Mouse (Mus musculus) intestine, embryonic 14.5 days (tissue): ENCODE results near the gene Tle6. TPM values are rescaled to one million over a fixed set of nuclear protein-coding genes. Genes with fewer than 3 reads are reported as not detected.
A peak's percentile ranks its signal among the peaks of the same experiment; 100 is the strongest.

Source experiments
- ATAC-seq: fragments of 200-750 bp; cut with Nextera tagmentation; replicated peaks from 2 replicates; pipeline ENCODE4 v1.8.0; 2017; ENCODE audit warnings: low read depth, moderate number of reproducible peaks, moderate TSS enrichment, moderate library complexity; ENCODE audit not compliant: low FRiP score, low TSS enrichment
- DNase-seq: peaks from one replicate; pipeline ENCODE4 v3.0.0-alpha.2; 2018; ENCODE audit warnings: low spot score
- H3K27ac ChIP-seq: fragments of 300-500 bp; sonication (generic); 2 replicates; pipeline ENCODE4 v1.5.1; 2014; ENCODE audit warnings: low read depth, mild to moderate bottlenecking, control low read depth
- H3K27me3 ChIP-seq: fragments of 300-500 bp; sonication (generic); replicated peaks from 2 replicates; pipeline ENCODE4 v1.6.1; 2014; ENCODE audit warnings: low read length, control low read depth; ENCODE audit not compliant: control insufficient read depth, insufficient read depth
- H3K36me3 ChIP-seq: fragments of 300-500 bp; sonication (generic); 2 replicates; pipeline ENCODE4 v1.6.1; 2014; ENCODE audit warnings: low read length, control low read depth; ENCODE audit not compliant: control insufficient read depth, insufficient read depth
- H3K4me1 ChIP-seq: fragments of 300-500 bp; sonication (generic); replicated peaks from 2 replicates; pipeline ENCODE4 v1.6.1; 2014; ENCODE audit warnings: low read length, control low read depth, mixed read lengths; ENCODE audit not compliant: control insufficient read depth, insufficient read depth
- H3K4me2 ChIP-seq: fragments of 300-500 bp; sonication (generic); 2 replicates; pipeline ENCODE4 v1.6.1; 2014; ENCODE audit warnings: low read length
- H3K4me3 ChIP-seq: fragments of 300-500 bp; sonication (generic); 2 replicates; pipeline ENCODE4 v1.5.1; 2014; ENCODE audit warnings: low read depth, low read length, control low read depth, mixed read lengths
- H3K9ac ChIP-seq: fragments of 300-500 bp; sonication (generic); 2 replicates; pipeline ENCODE4 v1.6.1; 2014; ENCODE audit warnings: mild to moderate bottlenecking, low read length
- H3K9me3 ChIP-seq: fragments of 300-500 bp; sonication (generic); 2 replicates; pipeline ENCODE4 v1.6.1; 2016; ENCODE audit warnings: low read length, control low read depth; ENCODE audit not compliant: control insufficient read depth
- WGBS: fragments of 180-500 bp; shearing (Covaris S2); extraction: QIAGEN DNeasy Blood & Tissue Kit; methylation state at CpG from one replicate; pipeline ENCODE4 v1.1.7; 2014; 5-methylcytosine and 5-hydroxymethylcytosine counted together
- polyA plus RNA-seq: library from polyadenylated mRNA; unstranded; fragments of >200 nt; fragmentation: Nextera tagmentation; extraction: Ambion mirVana; gene quantifications from 2 replicates; pipeline ENCODE4 v1.2.1, GENCODE M21; 2014

Gene Tle6
- polyA plus RNA-seq, 1 experiment from 2014 or later, result 21.3 TPM

GRCm38 (mm10) chr10:81559163-81559626 is 41.7 kb downstream of the Tle6 start, which contains the start of gene Aes:
Aes (plus strand) TSS chr10:81559488.
- Histone ChIP-seq H3K9me3 (no peaks in the 10 kb centered on the region), H3K27me3 (no peaks in the 10 kb centered on the region), H3K36me3 (peaks cover 13% of the 10 kb centered on the region), H3K27ac (peak within 1 kb of the TSS; percentile 90), H3K4me2 (peak within 1 kb of the TSS; percentile 88), H3K4me1 (peaks cover 28% of the 10 kb centered on the region), H3K4me3 (peak within 1 kb of the TSS; percentile 76), H3K9ac (peak within 1 kb of the TSS; percentile 96)
- WGBS, result under 1% methylated on average over 33 of the region's 53 CpGs
- DNase-seq (peak; percentile 78), ATAC-seq (peak; percentile 58)

- no peaks in the 10 kb centered on the region for H3K27me3 ChIP-seq
- no peaks in the 10 kb centered on the region for H3K9me3 ChIP-seq
- no peak for ATAC-seq
- H3K9ac ChIP-seq, result no peak overlapping the region
- DNase-seq, result no peak
- H3K4me3 ChIP-seq, result no peak overlapping the region
- peaks cover 13% of the 10 kb centered on the region for H3K4me1 ChIP-seq
- H3K27ac ChIP-seq, result no peak overlapping the region
- peaks cover 10% of the 10 kb centered on the region for H3K36me3 ChIP-seq
- H3K4me2 ChIP-seq, result no peak overlapping the region
- WGBS, result 32% methylated on average over 1 of the region's 1 CpGs
Measured at GRCm38 (mm10) chr10:81557491-81557890, 43.4 kb downstream of the Tle6 start.

GRCm38 (mm10) chr10:81556282-81556681 is 44.6 kb downstream of the Tle6 start:
- H3K4me2 ChIP-seq, result no peak overlapping the region
- 75% methylated on average over 3 of the region's 3 CpGs for WGBS
- no peaks in the 10 kb centered on the region for H3K27me3 ChIP-seq
- no peaks in the 10 kb centered on the region for H3K9me3 ChIP-seq
- H3K4me3 ChIP-seq, result no peak overlapping the region
- ATAC-seq, result no peak
- no peak overlapping the region for H3K9ac ChIP-seq
- no peak overlapping the region for H3K27ac ChIP-seq
- H3K4me1 ChIP-seq, result peaks cover 8% of the 10 kb centered on the region
- no peak for DNase-seq
- H3K36me3 ChIP-seq, result no peaks in the 10 kb centered on the region

GRCm38 (mm10) chr10:81553807-81554755 is 46.8 kb downstream of the Tle6 start:
- no peak for DNase-seq
- ATAC-seq, result no peak
- Histone ChIP-seq H3K9me3 (no peaks in the 10 kb centered on the region), H3K4me2 (no peak overlapping the region), H3K4me1 (no peaks in the 10 kb centered on the region), H3K27me3 (no peaks in the 10 kb centered on the region), H3K4me3 (no peak overlapping the region), H3K27ac (no peak overlapping the region), H3K9ac (no peak overlapping the region), H3K36me3 (no peaks in the 10 kb centered on the region)
- WGBS, result 74% methylated on average over 6 of the region's 6 CpGs

GRCm38 (mm10) chr10:81553232-81553631 is 47.6 kb downstream of the Tle6 start:
- no peak for ATAC-seq
- WGBS, result 83% methylated on average over 5 of the region's 5 CpGs
- Histone ChIP-seq H3K36me3 (no peaks in the 10 kb centered on the region), H3K27me3 (no peaks in the 10 kb centered on the region), H3K4me2 (no peak overlapping the region), H3K9me3 (no peaks in the 10 kb centered on the region), H3K4me3 (no peak overlapping the region), H3K4me1 (peaks cover 4% of the 10 kb centered on the region; the same call in 1 of the 2 replicates), H3K27ac (no peak overlapping the region), H3K9ac (no peak overlapping the region)
- no peak for DNase-seq

- H3K27ac ChIP-seq, result peak overlapping the region; percentile 29; the same call in 1 of the 2 replicates
Measured at GRCm38 (mm10) chr10:81551597-81552102, 49.2 kb downstream of the Tle6 start.

GRCm38 (mm10) chr10:81550257-81550656 is 50.6 kb downstream of the Tle6 start:
- no peak overlapping the region for H3K27ac ChIP-seq
- no peak for ATAC-seq

More at GRCm38 (mm10) chr10:81551597-81552102, 49.2 kb downstream of the Tle6 start:
- H3K4me3 ChIP-seq, result no peak overlapping the region
- H3K36me3 ChIP-seq, result no peaks in the 10 kb centered on the region
- ATAC-seq (peak; percentile 85), DNase-seq (peak; percentile 88)
- H3K4me2 ChIP-seq, result no peak overlapping the region
- no peak overlapping the region for H3K9ac ChIP-seq
- WGBS, result 4% methylated on average over 12 of the region's 12 CpGs
- no peaks in the 10 kb centered on the region for H3K27me3 ChIP-seq
- peaks cover 4% of the 10 kb centered on the region; the same call in 1 of the 2 replicates for H3K4me1 ChIP-seq
- H3K9me3 ChIP-seq, result no peaks in the 10 kb centered on the region

GRCm38 (mm10) chr10:81548944-81549343 is 51.9 kb downstream of the Tle6 start:
- Histone ChIP-seq H3K4me1 (peaks cover 14% of the 10 kb centered on the region), H3K9ac (no peak overlapping the region), H3K9me3 (no peaks in the 10 kb centered on the region), H3K27ac (peak overlapping the region; percentile 48; the same call in 1 of the 2 replicates), H3K4me3 (no peak overlapping the region), H3K4me2 (no peak overlapping the region), H3K27me3 (no peaks in the 10 kb centered on the region), H3K36me3 (no peaks in the 10 kb centered on the region)
- DNase-seq (no peak), ATAC-seq (no peak)
- 52% methylated on average over 5 of the region's 5 CpGs for WGBS

More at GRCm38 (mm10) chr10:81550257-81550656, 50.6 kb downstream of the Tle6 start:
- no peak overlapping the region for H3K9ac ChIP-seq
- WGBS, result 14% methylated on average over 7 of the region's 7 CpGs
- H3K27me3 ChIP-seq, result no peaks in the 10 kb centered on the region
- peak; percentile 86 for DNase-seq
- H3K9me3 ChIP-seq, result no peaks in the 10 kb centered on the region
- no peak overlapping the region for H3K4me3 ChIP-seq
- H3K4me1 ChIP-seq, result peaks cover 9% of the 10 kb centered on the region
- H3K36me3 ChIP-seq, result no peaks in the 10 kb centered on the region
- no peak overlapping the region for H3K4me2 ChIP-seq
